Mouse (Mus musculus): ENCODE measurements around the gene Ttc9c. TPM values are rescaled to one million over a fixed set of nuclear protein-coding genes. Genes with fewer than 3 reads are reported as not detected.

Ttc9c gene
- polyA plus RNA-seq, 1 experiment from 2014 or later = 69.0 TPM

Other genes with a start within 250 kb of the Ttc9c start
- 0.07 and 0.12 TPM in 2 replicates for gene Slc22a8, start 228.1 kb downstream of the Ttc9c start, polyA plus RNA-seq (2016; fragmentation: Nextera tagmentation; extraction: Ambion mirVana)
- 0.06 and 0.47 TPM in 2 replicates for gene Slc22a6, start 201.3 kb downstream of the Ttc9c start, polyA plus RNA-seq (2016; fragmentation: Nextera tagmentation; extraction: Ambion mirVana)
- gene Chrm1, start 155.5 kb downstream of the Ttc9c start, polyA plus RNA-seq (2016; fragmentation: Nextera tagmentation; extraction: Ambion mirVana) = not detected in 2 replicates
- gene Slc3a2, start 96.0 kb downstream of the Ttc9c start, polyA plus RNA-seq (2016; fragmentation: Nextera tagmentation; extraction: Ambion mirVana) = 139 and 144 TPM in 2 replicates
- 105 and 121 TPM in 2 replicates for gene Wdr74, start 83.5 kb downstream of the Ttc9c start, polyA plus RNA-seq (2016; fragmentation: Nextera tagmentation; extraction: Ambion mirVana)
- 3.2 and 3.3 TPM in 2 replicates for gene 1700092M07Rik, start 78.6 kb downstream of the Ttc9c start, polyA plus RNA-seq (2016; fragmentation: Nextera tagmentation; extraction: Ambion mirVana)
- gene Stx5a, start 77.9 kb downstream of the Ttc9c start, polyA plus RNA-seq (2016; fragmentation: Nextera tagmentation; extraction: Ambion mirVana) = 94.9 and 103 TPM in 2 replicates
- gene Nxf1, start 62.3 kb downstream of the Ttc9c start, polyA plus RNA-seq (2016; fragmentation: Nextera tagmentation; extraction: Ambion mirVana) = 253 and 282 TPM in 2 replicates
- 189 and 205 TPM in 2 replicates for gene Tmem223, start 48.3 kb downstream of the Ttc9c start, polyA plus RNA-seq (2016; fragmentation: Nextera tagmentation; extraction: Ambion mirVana)
- gene Tmem179b, start 44.9 kb downstream of the Ttc9c start, polyA plus RNA-seq (2016; fragmentation: Nextera tagmentation; extraction: Ambion mirVana) = 50.0 and 55.2 TPM in 2 replicates
- 47.5 and 47.6 TPM in 2 replicates for gene Taf6l, start 32.9 kb downstream of the Ttc9c start, polyA plus RNA-seq (2016; fragmentation: Nextera tagmentation; extraction: Ambion mirVana)
- 169 and 176 TPM in 2 replicates for gene Polr2g, start 20.8 kb downstream of the Ttc9c start, polyA plus RNA-seq (2016; fragmentation: Nextera tagmentation; extraction: Ambion mirVana)
- gene Zbtb3, start 16.8 kb downstream of the Ttc9c start, polyA plus RNA-seq (2016; fragmentation: Nextera tagmentation; extraction: Ambion mirVana) = 7.5 and 7.8 TPM in 2 replicates
- 4.3 and 4.4 TPM in 2 replicates for gene Hnrnpul2, start 677 bp upstream of the Ttc9c start, polyA plus RNA-seq (2016; fragmentation: Nextera tagmentation; extraction: Ambion mirVana)
- not detected in 2 replicates for gene AC129217.1, start 10.4 kb upstream of the Ttc9c start, polyA plus RNA-seq (2016; fragmentation: Nextera tagmentation; extraction: Ambion mirVana)
- 55.2 and 63.4 TPM in 2 replicates for gene Bscl2, start 18.1 kb upstream of the Ttc9c start, polyA plus RNA-seq (2016; fragmentation: Nextera tagmentation; extraction: Ambion mirVana)
- 60.0 and 104 TPM in 2 replicates for gene Gng3, start 19.9 kb upstream of the Ttc9c start, polyA plus RNA-seq (2016; fragmentation: Nextera tagmentation; extraction: Ambion mirVana)
- 0.57 TPM in 2 replicates for gene Lrrn4cl, start 31.4 kb upstream of the Ttc9c start, polyA plus RNA-seq (2016; fragmentation: Nextera tagmentation; extraction: Ambion mirVana)
- 203 and 205 TPM in 2 replicates for gene Ubxn1, start 52.2 kb upstream of the Ttc9c start, polyA plus RNA-seq (2016; fragmentation: Nextera tagmentation; extraction: Ambion mirVana)
- gene Uqcc3, start 61.6 kb upstream of the Ttc9c start, polyA plus RNA-seq (2016; fragmentation: Nextera tagmentation; extraction: Ambion mirVana) = 58.2 and 61.1 TPM in 2 replicates
- 110 and 133 TPM in 2 replicates for gene Lbhd1, start 64.4 kb upstream of the Ttc9c start, polyA plus RNA-seq (2016; fragmentation: Nextera tagmentation; extraction: Ambion mirVana)
- gene Gm49403, start 64.6 kb upstream of the Ttc9c start, polyA plus RNA-seq (2016; fragmentation: Nextera tagmentation; extraction: Ambion mirVana) = not detected in 2 replicates
- 134 and 159 TPM in 2 replicates for gene 1810009A15Rik, start 69.5 kb upstream of the Ttc9c start, polyA plus RNA-seq (2016; fragmentation: Nextera tagmentation; extraction: Ambion mirVana)
- gene Gm49416, start 69.6 kb upstream of the Ttc9c start, polyA plus RNA-seq (2016; fragmentation: Nextera tagmentation; extraction: Ambion mirVana) = 0.17 TPM in 1 of 2 replicates, not detected in the other
- 54.8 and 56.7 TPM in 2 replicates for gene Ints5, start 73.7 kb upstream of the Ttc9c start, polyA plus RNA-seq (2016; fragmentation: Nextera tagmentation; extraction: Ambion mirVana)
- 118 and 120 TPM in 2 replicates for gene Ganab, start 78.7 kb upstream of the Ttc9c start, polyA plus RNA-seq (2016; fragmentation: Nextera tagmentation; extraction: Ambion mirVana)
- gene B3gat3, start 101.0 kb upstream of the Ttc9c start, polyA plus RNA-seq (2016; fragmentation: Nextera tagmentation; extraction: Ambion mirVana) = 58.7 and 64.0 TPM in 2 replicates
- gene Rom1, start 110.0 kb upstream of the Ttc9c start, polyA plus RNA-seq (2016; fragmentation: Nextera tagmentation; extraction: Ambion mirVana) = 3.5 and 4.2 TPM in 2 replicates
- gene Eml3, start 110.2 kb upstream of the Ttc9c start, polyA plus RNA-seq (2016; fragmentation: Nextera tagmentation; extraction: Ambion mirVana) = 22.9 and 23.5 TPM in 2 replicates
- gene Mta2, start 122.5 kb upstream of the Ttc9c start, polyA plus RNA-seq (2016; fragmentation: Nextera tagmentation; extraction: Ambion mirVana) = 178 and 191 TPM in 2 replicates
- 36.5 and 40.2 TPM in 2 replicates for gene Tut1, start 134.5 kb upstream of the Ttc9c start, polyA plus RNA-seq (2016; fragmentation: Nextera tagmentation; extraction: Ambion mirVana)
- gene Eef1g, start 147.7 kb upstream of the Ttc9c start, polyA plus RNA-seq (2016; fragmentation: Nextera tagmentation; extraction: Ambion mirVana) = 438 and 514 TPM in 2 replicates
- gene Ahnak, start 170.0 kb upstream of the Ttc9c start, polyA plus RNA-seq (2016; fragmentation: Nextera tagmentation; extraction: Ambion mirVana) = 6.6 and 8.8 TPM in 2 replicates